ENCODE assay signal across 9 mouse cellular contexts in the genomic region with DNA sequence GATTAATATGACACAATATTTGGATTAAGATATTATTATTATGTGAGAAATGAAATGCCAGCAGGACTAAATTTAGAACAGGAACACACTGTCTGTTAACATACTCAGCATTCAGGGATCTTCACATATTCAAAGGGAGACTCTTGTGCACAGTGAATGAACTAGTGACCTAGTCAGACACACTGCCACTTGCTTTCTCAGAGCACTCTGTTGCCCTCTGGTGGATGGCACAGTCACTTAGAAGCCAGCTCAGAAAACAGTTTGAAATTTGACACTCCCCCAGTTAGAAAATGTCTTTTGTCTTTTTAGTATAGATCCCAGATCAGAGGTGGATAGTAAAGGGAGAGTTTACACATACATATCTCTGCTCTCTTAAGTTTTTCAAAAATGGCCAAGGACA.
DNase-seq lines count a peak whose midpoint lies in the region; ATAC-seq and TF ChIP-seq lines count a peak whose summit lies in the region.
"Had no signal": no experiment of that assay in that cellular context is flagged by ENCODE, and none has a peak within 500 bp of the region (broad histone marks: within the 10 kb centered on the region; RNA-seq: fewer than 3 reads in every experiment).

No protein-coding gene starts in this region.

- peaks cover 0 to 6% of the 10 kb centered on the region in 2 experiments; a peak in 1 of 4 replicates for H3K4me1 ChIP-seq in CH12.LX (ENCODE audit: control insufficient read depth in 1 of 2, insufficient read depth in 2 of 2)
- no peaks in the 10 kb centered on the region for H3K4me1 ChIP-seq in cortical plate, adult 2 months (ENCODE audit: control insufficient read depth, insufficient read depth, low read length)
- H3K4me1 ChIP-seq in liver, embryonic 14.5 days (replicated peaks; ENCODE audit: control insufficient read depth in 2 of 2, insufficient read depth in 2 of 2, low read length in 1 of 2), result no peaks in the 10 kb centered on the region
- H3K4me1 ChIP-seq: limb, embryonic 15.5 days had no signal

- dilution Hi-C loops in CH12.LX (cut with MboI; ENCODE audit: extremely low pct_ligation_motif_present, extremely low pct_unique_long_range_greater_than_20kb, low sequenced_read_pairs), result no loop called here

- TF ChIP-seq RAD21 in CH12.LX (IDR thresholded peaks at IDR 0.05; ENCODE audit: low read depth, low read length), result peak; percentile 85

- H3K4me2 ChIP-seq in CH12.LX (ENCODE audit: insufficient read depth, low read depth, poor library complexity, severe bottlenecking), result no peak overlapping the region
- H3K4me2 ChIP-seq in liver, embryonic 14.5 days (ENCODE audit: low read depth), result no peak overlapping the region
- H3K4me2 ChIP-seq: limb, embryonic 15.5 days had no signal

- in situ Hi-C loops in CH12.LX (cut with MboI; ENCODE audit: low pct_ligation_motif_present, low pct_unique_long_range_greater_than_20kb, low sequenced_read_pairs), result loop anchor here (5.0 to 25.0 kb wide), 2 partner anchors 399 to 634 kb away; no protein-coding TSS in a partner anchor

- ATAC-seq in liver, embryonic 14.5 days (ENCODE audit: insufficient read depth), result no peak

- no peak for TF ChIP-seq EP300 in CH12.LX (IDR thresholded peaks at IDR 0.05; ENCODE audit: low read length)
- TF ChIP-seq EP300 in liver, embryonic 14.5 days (IDR thresholded peaks at IDR 0.05; ENCODE audit: low read depth), result no peak

- no peak for TF ChIP-seq POLR2A in CH12.LX (IDR thresholded peaks at IDR 0.05; ENCODE audit: low read depth, low read length)
- TF ChIP-seq POLR2A in cortical plate, adult 2 months (IDR thresholded peaks at IDR 0.05; ENCODE audit: extremely low read depth, insufficient read depth, low read length), result no peak

- H3K9me3 ChIP-seq in CH12.LX (replicated peaks; ENCODE audit: low read length), result no peaks in the 10 kb centered on the region
- H3K9me3 ChIP-seq in liver, embryonic 14.5 days (ENCODE audit: control insufficient read depth, low read length), result no peaks in the 10 kb centered on the region
- H3K9me3 ChIP-seq: limb, embryonic 15.5 days had no signal

- TF ChIP-seq CTCF in CH12.LX (conservative IDR thresholded peaks at IDR 0.05 in 1 of 2, IDR thresholded peaks at IDR 0.05 in 1 of 2; ENCODE audit: low read depth in 2 of 2, low read length in 2 of 2), result peak; percentile 71 to 90; a peak in 3 of 4 replicates
- peak; percentile 84 for TF ChIP-seq CTCF in cortical plate, adult 2 months (IDR thresholded peaks at IDR 0.05; ENCODE audit: extremely low read depth, insufficient read depth, low read length)
- TF ChIP-seq CTCF in liver, embryonic 14.5 days (IDR thresholded peaks at IDR 0.05; ENCODE audit: low read depth), result peak; percentile 63

- no peak overlapping the region for H3K9ac ChIP-seq in CH12.LX (ENCODE audit: insufficient read depth, low read depth)
- H3K9ac ChIP-seq in liver, embryonic 14.5 days (replicated peaks), result no peak overlapping the region
- H3K9ac ChIP-seq: limb, embryonic 15.5 days had no signal

- no peaks in the 10 kb centered on the region for H3K79me2 ChIP-seq in CH12.LX (replicated peaks; ENCODE audit: control insufficient read depth, extremely low read depth, insufficient read depth, poor library complexity, severe bottlenecking)

- H3K27me3 ChIP-seq in CH12.LX (replicated peaks), result no peaks in the 10 kb centered on the region
- no peaks in the 10 kb centered on the region for H3K27me3 ChIP-seq in liver, embryonic 14.5 days (ENCODE audit: control insufficient read depth, insufficient read depth, low read length)
- H3K27me3 ChIP-seq: limb, embryonic 15.5 days had no signal

- peak; percentile 80 for DNase-seq in CH12.LX (ENCODE audit: extremely low read depth)
- peak; percentile 76 for DNase-seq in ZHBTc4 (ENCODE audit: low read depth, low spot score)
- DNase-seq in gastrocnemius, postnatal 4 days (ENCODE audit: low spot score in 2 of 2), result peak; percentile 27 to 72
- DNase-seq in kidney, postnatal 10 days, result peak; percentile 87
- DNase-seq in liver, embryonic 14.5 days (ENCODE audit: low read depth in 3 of 3, low spot score in 3 of 3), result peak; percentile 11 to 20 (median 13)
- peak; percentile 83 for DNase-seq in retina, embryonic 14.5 days (ENCODE audit: low spot score)
- peak; percentile 35 to 68 for DNase-seq in urinary bladder, postnatal 4 days (ENCODE audit: low spot score in 2 of 2)

- H3K36me3 ChIP-seq in CH12.LX (replicated peaks in 1 of 2; ENCODE audit: control insufficient read depth in 1 of 2, insufficient read depth in 1 of 2, low read length in 1 of 2), result no peaks in the 10 kb centered on the region
- no peaks in the 10 kb centered on the region for H3K36me3 ChIP-seq in liver, embryonic 14.5 days (replicated peaks; ENCODE audit: control insufficient read depth, insufficient read depth, low read depth)
- H3K36me3 ChIP-seq: limb, embryonic 15.5 days had no signal

- H3K4me3 ChIP-seq in CH12.LX (replicated peaks in 1 of 3; ENCODE audit: low read depth in 2 of 3, low read length in 2 of 3, poor library complexity in 1 of 3), result no peak overlapping the region
- H3K4me3 ChIP-seq in cortical plate, adult 2 months (ENCODE audit: insufficient read depth, low read length), result no peak overlapping the region
- no peak overlapping the region for H3K4me3 ChIP-seq in liver, embryonic 14.5 days (ENCODE audit: insufficient read depth in 1 of 2, low read depth in 2 of 2, low read length in 2 of 2)
- H3K4me3 ChIP-seq: limb, embryonic 15.5 days had no signal

- no peak overlapping the region for H3K27ac ChIP-seq in CH12.LX (ENCODE audit: insufficient read depth, low read depth)
- no peak overlapping the region for H3K27ac ChIP-seq in cortical plate, adult 2 months (ENCODE audit: insufficient read depth, low read length)
- no peak overlapping the region for H3K27ac ChIP-seq in liver, embryonic 14.5 days
- H3K27ac ChIP-seq: limb, embryonic 15.5 days had no signal

TF ChIP-seq in CH12.LX, 34 proteins besides CTCF, POLR2A, EP300 and RAD21:
- TF ChIP-seq MEF2A (IDR thresholded peaks at IDR 0.05; ENCODE audit: borderline replicate concordance, low read depth, low read length) (peak; percentile 86), PAX5 (IDR thresholded peaks at IDR 0.05; ENCODE audit: low read length) (no peak), ZC3H11A (IDR thresholded peaks at IDR 0.05; ENCODE audit: low read depth, low read length) (peak; percentile 52; the same call in 1 of the 2 replicates), SMC3 (IDR thresholded peaks at IDR 0.05; ENCODE audit: low read depth, low read length) (peak; percentile 97)

Comparison
In these comparisons a context has a peak if more than half of its experiments do, and no peak if none do; other contexts are left out.
1. DNase-seq: peak in every context shown above with its lines; median percentile 87 in kidney, postnatal 10 days; 83 in retina, embryonic 14.5 days; 80 in CH12.LX; 76 in ZHBTc4; 52 in urinary bladder, postnatal 4 days; 50 in gastrocnemius, postnatal 4 days; 13 in liver, embryonic 14.5 days.